Mouse (Mus musculus) hindbrain, postnatal 0 days (tissue): ENCODE data around the gene Fam214a. TPM values are rescaled to one million over a fixed set of nuclear protein-coding genes. Genes with fewer than 3 reads are reported as not detected.
A peak's percentile ranks its signal among the peaks of the same experiment; 100 is the strongest.

Experiments
- ATAC-seq: fragments of 200-750 bp; cut with Nextera tagmentation; 2 replicates; pipeline ENCODE4 v1.8.0; 2017; ENCODE audit warnings: mild to moderate bottlenecking, moderate TSS enrichment, moderate library complexity
- DNase-seq: peaks from one replicate; pipeline ENCODE4 v3.0.0-alpha.2; 2015; ENCODE audit warnings: low spot score
- H3K27ac ChIP-seq: fragments of 300-500 bp; sonication (generic); 2 replicates; pipeline ENCODE4 v1.5.1; 2014; ENCODE audit warnings: mild to moderate bottlenecking
- H3K27me3 ChIP-seq: fragments of 300-500 bp; sonication (generic); 2 replicates; pipeline ENCODE4 v1.6.1; 2014; ENCODE audit warnings: low read length, mixed read lengths; ENCODE audit not compliant: insufficient read depth
- H3K36me3 ChIP-seq: fragments of 300-500 bp; sonication (generic); 2 replicates; pipeline ENCODE4 v1.6.1; 2014; ENCODE audit warnings: low read length, mixed read lengths; ENCODE audit not compliant: insufficient read depth
- H3K4me1 ChIP-seq: fragments of 300-500 bp; sonication (generic); 2 replicates; pipeline ENCODE4 v1.6.1; 2014; ENCODE audit warnings: antibody characterized with exemption, low read length, mixed read lengths; ENCODE audit not compliant: insufficient read depth
- H3K4me2 ChIP-seq: fragments of 300-500 bp; sonication (generic); 2 replicates; pipeline ENCODE4 v1.6.1; 2014; ENCODE audit warnings: low read depth, mild to moderate bottlenecking, low read length, moderate library complexity, mixed read lengths
- H3K4me3 ChIP-seq: fragments of 300-500 bp; sonication (generic); 2 replicates; pipeline ENCODE4 v1.5.1; 2014; ENCODE audit warnings: low read length
- H3K9ac ChIP-seq: fragments of 300-500 bp; sonication (generic); replicated peaks from 2 replicates; pipeline ENCODE4 v1.6.1; 2014; ENCODE audit warnings: mild to moderate bottlenecking, low read length, moderate library complexity, mixed read lengths
- H3K9me3 ChIP-seq: fragments of 300-500 bp; sonication (generic); 2 replicates; pipeline ENCODE4 v1.6.1; 2016; ENCODE audit warnings: low read length, mixed read lengths
- CTCF ChIP-seq: IDR thresholded peaks from 2 replicates; pipeline ENCODE4 v1.5.1; 2016; ENCODE audit warnings: antibody characterized with exemption, control low read depth, low read depth
- WGBS: fragments of 180-500 bp; shearing (Covaris S2); extraction: QIAGEN DNeasy Blood & Tissue Kit; methylation state at CpG from one replicate; pipeline ENCODE4 v1.1.7; 2014; 5-methylcytosine and 5-hydroxymethylcytosine counted together
- polyA plus RNA-seq: library from polyadenylated mRNA; unstranded; fragments of >200 nt; fragmentation: Nextera tagmentation; extraction: Ambion mirVana; gene quantifications from 2 replicates; pipeline ENCODE4 v1.2.1, GENCODE M21; 2015
- total RNA-seq: library from RNA; depleted of rRNA; stranded (reverse); fragments of >200 nt; gene quantifications from 2 replicates; pipeline ENCODE4 v1.2.3, GENCODE M21; 2014

The Fam214a gene
- total and polyA plus RNA-seq, 2 experiments from 2014 or later, result 18.6 to 28.6 TPM

DNA sequence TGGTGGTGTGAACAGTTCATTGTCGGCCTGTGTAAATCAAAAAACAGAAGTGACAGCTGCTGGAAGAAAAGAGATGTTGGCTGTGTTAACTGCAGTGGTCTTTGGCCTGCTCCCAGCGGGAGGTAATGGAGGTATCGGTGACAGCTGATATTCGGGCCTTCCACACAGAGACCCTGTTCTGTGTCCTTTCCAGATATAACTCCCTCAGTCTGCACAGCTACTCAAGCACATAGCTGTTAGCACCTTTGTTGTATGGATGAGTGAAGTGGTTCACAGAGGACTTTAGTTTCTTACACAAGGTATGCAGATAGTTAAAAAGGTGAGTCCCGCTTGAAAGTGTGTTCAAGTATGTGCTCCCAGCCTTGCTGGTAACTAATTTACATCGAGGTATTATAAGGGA is 7.9 kb downstream of the Fam214a start:
- Histone ChIP-seq H3K4me3 (no peak overlapping the region), H3K36me3 (no peaks in the 10 kb centered on the region), H3K27ac (peak overlapping the region; percentile 45; the same call in 1 of the 2 replicates), H3K9me3 (no peaks in the 10 kb centered on the region), H3K27me3 (no peaks in the 10 kb centered on the region), H3K4me2 (peak overlapping the region; percentile 31; the same call in 1 of the 2 replicates), H3K4me1 (peaks cover 9% of the 10 kb centered on the region; the same call in 1 of the 2 replicates), H3K9ac (no peak overlapping the region)
- ATAC-seq, result no peak
- 44% methylated on average over 6 of the region's 6 CpGs for WGBS
- no peak for TF ChIP-seq CTCF
- DNase-seq, result no peak

- peak overlapping the region; percentile 45; the same call in 1 of the 2 replicates for H3K27ac ChIP-seq
Measured at GRCm38 (mm10) chr9:74961073-74961575, 8.4 kb downstream of the Fam214a start.

GRCm38 (mm10) chr9:74963953-74964352 is 11.3 kb downstream of the Fam214a start:
- H3K27ac ChIP-seq, result no peak overlapping the region
- no peaks in the 10 kb centered on the region for H3K36me3 ChIP-seq
- H3K4me1 ChIP-seq, result peaks cover 9% of the 10 kb centered on the region; the same call in 1 of the 2 replicates
- ATAC-seq, result no peak
- no peak overlapping the region for H3K4me3 ChIP-seq
- TF ChIP-seq CTCF, result no peak
- H3K27me3 ChIP-seq, result no peaks in the 10 kb centered on the region
- 87% methylated on average over 2 of the region's 2 CpGs for whole genome bisulfite sequencing
- DNase-seq, result no peak
- H3K9ac ChIP-seq, result no peak overlapping the region
- H3K4me2 ChIP-seq, result no peak overlapping the region
- no peaks in the 10 kb centered on the region for H3K9me3 ChIP-seq

More at GRCm38 (mm10) chr9:74961073-74961575, 8.4 kb downstream of the Fam214a start:
- 8% methylated on average over 14 of the region's 14 CpGs for WGBS
- H3K9me3 ChIP-seq, result no peaks in the 10 kb centered on the region
- no peak for TF ChIP-seq CTCF
- no peaks in the 10 kb centered on the region for H3K36me3 ChIP-seq
- H3K4me2 ChIP-seq, result peak overlapping the region; percentile 31
- 0 out of 2 replicates have a peak overlapping the region, but pooled peaks have one; percentile 9 for H3K9ac ChIP-seq
- no peak overlapping the region for H3K4me3 ChIP-seq
- ATAC-seq (peak; percentile 54), DNase-seq (peak; percentile 35)
- no peaks in the 10 kb centered on the region for H3K27me3 ChIP-seq
- H3K4me1 ChIP-seq, result peaks cover 9% of the 10 kb centered on the region; the same call in 1 of the 2 replicates

DNA sequence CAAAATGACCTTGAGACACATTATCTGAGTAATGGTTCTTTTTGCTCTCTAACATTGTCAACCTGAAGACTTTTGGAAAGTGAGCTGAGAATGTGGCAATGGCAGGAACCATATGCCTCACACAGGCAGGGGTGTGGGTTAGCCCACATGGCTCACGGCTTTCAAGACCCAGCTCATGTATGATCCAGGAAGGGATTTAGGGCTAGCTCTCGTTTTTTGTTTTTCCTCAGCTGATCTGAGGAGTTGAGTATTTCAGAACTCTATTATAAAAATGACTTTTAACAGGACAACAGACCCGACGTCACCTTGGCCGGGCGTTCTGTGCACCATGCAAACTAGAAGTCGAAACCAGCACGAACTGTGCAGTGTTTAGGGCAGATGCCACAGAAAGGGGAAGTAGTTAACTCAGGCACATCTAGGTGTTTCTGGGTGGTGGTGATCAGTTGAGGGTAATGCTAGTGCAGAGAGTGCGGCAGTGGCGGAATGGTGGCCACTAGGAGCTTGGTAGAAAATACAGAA is 12.2 kb downstream of the Fam214a start:
- H3K27ac ChIP-seq, result no peak overlapping the region
- no peak for TF ChIP-seq CTCF
- 90% methylated on average over 10 of the region's 10 CpGs for WGBS

DNA sequence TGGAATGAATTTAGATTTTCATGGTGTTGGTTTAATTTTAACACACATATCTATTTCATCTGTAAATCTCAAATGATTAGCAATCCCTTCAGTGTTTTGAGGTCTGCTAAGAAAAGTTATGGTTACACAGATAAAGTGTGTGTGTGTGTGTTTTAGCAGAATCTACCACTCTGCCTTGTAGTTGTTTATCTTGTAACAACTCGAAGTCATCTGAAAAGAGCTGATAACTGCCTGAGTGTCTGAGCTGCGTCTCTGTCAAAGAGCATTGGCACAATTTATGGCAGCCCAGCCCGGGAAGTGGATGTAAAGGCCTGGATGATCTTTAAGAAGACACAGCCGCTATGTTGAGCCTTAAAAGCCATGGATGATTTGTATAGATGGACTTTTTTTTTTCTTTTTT is 13.5 kb downstream of the Fam214a start:
- DNase-seq (no peak), ATAC-seq (no peak)
- WGBS, result 76% methylated on average over 4 of the region's 4 CpGs
- Histone ChIP-seq H3K4me3 (no peak overlapping the region), H3K27me3 (no peaks in the 10 kb centered on the region), H3K4me2 (no peak overlapping the region), H3K36me3 (no peaks in the 10 kb centered on the region), H3K27ac (no peak overlapping the region), H3K9ac (no peak overlapping the region), H3K4me1 (peaks cover 3% of the 10 kb centered on the region; the same call in 1 of the 2 replicates), H3K9me3 (no peaks in the 10 kb centered on the region)
- no peak for TF ChIP-seq CTCF

More for the DNA sequence above, 12.2 kb downstream of the Fam214a start:
- H3K27me3 ChIP-seq, result no peaks in the 10 kb centered on the region
- DNase-seq, result no peak
- no peak overlapping the region for H3K4me2 ChIP-seq
- no peak overlapping the region for H3K4me3 ChIP-seq
- no peaks in the 10 kb centered on the region for H3K9me3 ChIP-seq
- H3K9ac ChIP-seq, result no peak overlapping the region
- peaks cover 9% of the 10 kb centered on the region; the same call in 1 of the 2 replicates for H3K4me1 ChIP-seq
- ATAC-seq, result no peak
- no peaks in the 10 kb centered on the region for H3K36me3 ChIP-seq

DNA sequence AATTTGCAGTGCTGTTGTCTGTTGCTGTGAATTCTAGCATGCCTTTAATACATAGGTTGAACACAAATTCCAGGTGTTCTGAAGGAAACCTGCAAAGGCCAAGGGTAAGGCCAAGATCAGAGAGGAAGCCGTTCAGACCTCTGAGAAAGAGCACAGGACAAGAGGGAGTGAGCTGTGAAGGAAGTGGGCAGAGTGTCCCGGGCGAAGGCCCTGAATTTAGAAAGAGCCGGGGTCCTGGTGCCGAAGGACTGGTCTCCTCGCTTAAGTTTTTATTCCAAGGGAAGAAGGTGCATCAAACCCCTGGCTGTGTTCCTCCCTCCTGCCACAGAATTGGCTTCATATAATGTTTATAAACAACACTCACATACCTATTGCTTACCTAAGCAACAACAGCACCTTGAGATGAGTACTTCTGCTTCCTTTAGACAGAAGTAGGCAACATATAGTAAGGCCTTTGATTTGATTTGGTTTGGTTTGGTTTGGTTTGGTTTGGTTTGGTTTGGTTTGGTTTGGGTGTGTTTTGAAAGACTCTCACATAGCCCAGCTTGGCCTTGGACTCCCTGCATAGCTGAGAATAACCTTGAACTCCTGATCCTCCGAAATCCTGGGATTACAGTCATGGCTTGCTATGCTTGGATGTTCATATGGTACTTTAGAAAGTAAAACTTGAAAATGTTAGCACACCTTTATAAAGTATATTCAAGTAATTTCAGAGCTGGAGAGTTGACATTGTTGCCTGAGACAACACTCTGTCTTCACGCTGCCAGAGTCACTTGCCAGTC is 16.2 kb downstream of the Fam214a start:
- Histone ChIP-seq H3K4me2 (no peak overlapping the region), H3K4me1 (no peaks in the 10 kb centered on the region), H3K9me3 (no peaks in the 10 kb centered on the region), H3K9ac (no peak overlapping the region), H3K27me3 (no peaks in the 10 kb centered on the region), H3K27ac (no peak overlapping the region), H3K4me3 (no peak overlapping the region), H3K36me3 (no peaks in the 10 kb centered on the region)
- DNase-seq, result no peak
- no peak for TF ChIP-seq CTCF
- no peak for ATAC-seq
- 87% methylated on average over 8 of the region's 8 CpGs for WGBS

DNA sequence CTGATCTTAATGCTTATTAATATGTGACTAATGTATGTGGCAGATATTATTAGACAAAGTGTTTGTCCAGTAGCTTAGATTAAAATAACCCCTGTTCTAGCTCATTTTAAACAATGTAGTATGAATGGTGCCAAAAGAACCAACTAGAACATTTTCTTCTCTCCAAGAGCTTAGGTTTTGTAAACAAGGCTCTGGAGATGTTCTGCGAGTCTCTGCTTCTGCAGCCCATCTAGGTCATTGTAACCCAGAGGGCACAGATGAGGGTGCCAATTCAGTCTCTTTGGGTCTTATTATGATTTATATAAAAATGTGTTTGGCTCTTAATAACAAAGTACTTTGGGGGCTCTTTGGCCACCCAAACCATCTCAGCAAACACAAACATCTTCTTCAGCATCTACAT is 17.9 kb downstream of the Fam214a start:
- Histone ChIP-seq H3K27me3 (no peaks in the 10 kb centered on the region), H3K4me1 (peaks cover 14% of the 10 kb centered on the region), H3K4me3 (no peak overlapping the region), H3K27ac (no peak overlapping the region), H3K36me3 (no peaks in the 10 kb centered on the region), H3K9ac (no peak overlapping the region), H3K9me3 (no peaks in the 10 kb centered on the region), H3K4me2 (no peak overlapping the region)
- ATAC-seq (no peak), DNase-seq (no peak)
- TF ChIP-seq CTCF, result no peak
- 81% methylated on average over 1 of the region's 1 CpGs for WGBS
